Mouse (Mus musculus) cerebellum, postnatal 10 days (tissue): ENCODE results near the gene Dpy19l2.
"Not testable (repeated sequence)": the region's sequence is repeated elsewhere in the genome, so short reads cannot be mapped to it uniquely, and the experiment has no call there.

ENCODE experiments used
- DNase-seq, 2 experiments: peaks; one replicate each; pipeline ENCODE4 v3.0.0; 2021; ENCODE audit warnings: mixed read lengths in 2 of 2

Gene Dpy19l2

GRCm38 (mm10) chr9:24695700-24696404, at the start of gene Dpy19l2:
Gene Dpy19l2 (minus strand): TSS chr9:24696293.
- DNase-seq = peak; percentile 58 to 63

GRCm38 (mm10) chr9:24744958-24745357, 48.9 kb upstream of the Dpy19l2 start:
- DNase-seq = no peak

DNA sequence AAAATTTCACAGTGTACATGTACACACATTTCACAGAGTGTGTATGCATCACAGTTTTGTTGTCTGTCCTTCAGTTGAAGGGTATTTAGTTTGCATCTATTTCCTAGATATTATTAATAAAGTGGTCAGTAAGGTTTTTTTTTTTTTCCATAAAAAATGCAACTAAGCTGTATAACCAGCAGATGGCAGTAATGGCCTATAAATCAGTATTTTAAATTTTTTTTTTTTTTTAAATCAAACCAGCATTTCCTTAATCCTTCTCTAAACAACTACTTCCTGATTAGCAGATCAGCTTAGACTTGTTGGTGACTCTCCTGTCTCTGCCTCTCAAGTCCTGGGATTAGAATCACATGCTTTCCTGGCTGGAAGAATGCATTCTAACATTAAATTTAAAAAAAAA, 5.2 kb upstream of the Dpy19l2 start:
- DNase-seq = peak in 1 of 2 experiments; percentile 20

DNA sequence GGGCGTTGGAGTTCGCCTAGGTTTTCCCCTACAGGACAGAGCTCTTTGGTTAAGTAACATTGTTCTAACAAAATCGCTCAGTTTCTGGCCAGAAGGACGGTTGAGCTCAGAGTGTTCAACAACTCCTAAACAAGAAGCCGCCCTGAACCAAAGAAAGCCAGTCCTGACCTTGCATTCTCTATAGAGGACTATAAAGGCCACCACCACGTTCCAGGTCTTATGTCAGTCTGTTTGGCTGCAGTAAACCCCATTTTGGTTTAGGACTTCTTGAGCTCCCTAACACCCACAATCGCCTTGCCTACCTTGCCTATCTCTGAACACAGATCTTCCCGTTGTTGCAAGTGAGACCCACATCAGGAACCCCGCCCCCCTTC, 299 bp upstream of the Dpy19l2 start:
- DNase-seq = peak in 1 of 2 experiments; percentile 2

DNA sequence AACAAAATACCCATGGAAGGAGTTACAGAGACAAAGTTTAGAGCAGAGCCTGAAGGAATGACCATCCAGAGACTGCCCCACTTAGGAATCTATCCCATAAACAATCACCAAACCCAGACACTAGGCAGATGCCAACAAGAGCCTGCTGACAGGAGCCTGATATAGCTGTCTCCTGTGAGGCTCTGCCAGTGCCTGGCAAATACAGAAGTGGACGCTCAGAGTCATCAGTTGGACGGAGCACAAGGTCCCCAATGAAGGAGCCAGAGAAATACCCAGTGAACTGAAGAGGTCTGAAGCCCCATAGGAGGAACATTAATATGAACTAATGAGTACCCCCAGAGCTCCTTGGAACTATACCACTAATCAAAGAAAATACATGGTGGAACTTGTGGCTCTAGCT, 58.8 kb downstream of the Dpy19l2 start:
- DNase-seq = not testable (repeated sequence)

DNA sequence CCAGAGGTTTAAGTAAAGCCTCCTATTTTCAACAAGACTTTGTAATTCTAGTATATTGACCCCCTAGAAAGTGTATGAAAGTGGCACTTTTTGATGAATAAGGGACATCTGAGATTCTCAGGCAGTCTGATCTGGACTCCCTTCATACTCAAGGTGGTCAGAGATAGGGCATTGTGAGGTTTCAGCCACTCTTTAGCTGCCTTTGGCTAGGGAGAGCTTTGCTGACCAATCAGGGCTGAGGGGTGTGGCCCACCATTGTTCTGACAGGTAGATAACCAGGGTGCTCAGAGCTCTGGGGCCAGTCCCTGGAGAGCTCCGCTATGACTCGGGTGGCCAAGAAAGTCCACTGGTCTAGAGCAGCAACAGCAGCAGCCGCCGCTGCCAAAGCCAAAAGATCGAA, 71.2 kb downstream of the Dpy19l2 start, which contains the start of gene Cypt4:
Gene Cypt4, plus strand, starts transcription at position 301 of the 400 bp plus-strand sequence.
- no peak for DNase-seq

DNA sequence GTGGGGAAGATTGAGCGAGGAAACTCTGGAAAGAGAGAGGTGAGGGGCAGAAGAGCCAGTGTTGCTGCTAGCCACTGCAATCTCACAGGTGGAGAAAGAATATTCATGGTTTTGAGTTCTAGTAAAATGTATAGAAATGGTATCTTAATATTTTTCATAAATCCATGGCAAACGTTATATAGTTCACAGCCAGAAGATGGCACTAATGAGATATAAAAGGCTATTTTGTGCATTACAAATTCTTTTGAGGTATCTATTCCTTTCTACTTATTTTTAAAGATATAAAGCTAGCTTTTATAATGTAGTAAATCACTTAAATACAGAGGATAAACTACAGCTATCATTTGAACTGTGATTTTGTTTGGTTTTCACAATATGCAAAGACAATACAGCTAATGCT, 157.9 kb downstream of the Dpy19l2 start:
- DNase-seq = peak in 1 of 2 experiments; percentile 1

DNA sequence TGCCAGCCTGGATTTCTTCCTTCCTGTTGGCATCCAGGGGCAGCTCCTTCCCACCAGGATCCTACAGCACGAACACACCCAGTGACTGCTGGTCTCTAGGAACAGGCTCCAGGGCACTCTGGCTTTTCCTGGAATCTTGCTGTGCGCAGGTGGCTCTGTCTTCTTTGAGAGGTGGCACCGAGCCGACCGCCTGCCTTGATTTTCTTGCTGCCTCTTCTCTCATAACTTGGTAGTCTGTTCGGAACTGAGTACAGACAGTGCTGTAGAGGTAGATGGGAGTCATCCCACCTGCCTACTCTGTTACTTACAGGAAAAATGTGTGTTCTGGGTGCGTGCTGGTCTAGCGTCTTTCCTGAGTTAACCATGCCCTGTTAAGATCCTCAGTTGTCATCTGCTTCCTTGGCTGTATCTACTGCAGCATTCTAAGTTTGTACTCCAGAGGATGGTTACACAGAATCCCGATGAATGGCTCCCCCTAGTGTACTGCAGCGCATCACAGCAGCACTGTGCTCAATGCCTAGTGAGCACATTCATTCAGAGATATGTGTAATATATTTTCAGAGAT, 179.4 kb downstream of the Dpy19l2 start:
- DNase-seq = peak; percentile 89 to 91

DNA sequence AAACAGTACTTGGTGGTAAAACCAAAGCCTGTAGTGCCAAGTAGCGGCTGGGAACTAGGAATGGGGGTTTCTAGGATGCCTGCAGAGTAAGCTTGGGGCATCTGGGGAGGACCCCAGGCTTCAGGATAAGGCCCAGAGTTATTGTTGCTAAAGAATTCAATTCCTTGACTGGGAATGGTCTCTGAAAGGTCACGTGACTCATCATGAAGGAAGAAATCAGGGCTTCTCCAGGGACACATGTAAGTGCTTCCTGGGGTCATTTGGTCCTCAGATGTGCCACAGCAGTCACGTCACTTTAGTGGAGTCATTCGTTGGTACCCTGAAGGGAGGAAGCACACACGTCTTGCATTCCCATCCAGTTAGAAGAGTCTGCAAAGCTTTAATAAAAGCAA, 182.0 kb downstream of the Dpy19l2 start:
- no peak for DNase-seq

GRCm38 (mm10) chr9:24513290-24514077, 182.6 kb downstream of the Dpy19l2 start:
- no peak for DNase-seq

DNA sequence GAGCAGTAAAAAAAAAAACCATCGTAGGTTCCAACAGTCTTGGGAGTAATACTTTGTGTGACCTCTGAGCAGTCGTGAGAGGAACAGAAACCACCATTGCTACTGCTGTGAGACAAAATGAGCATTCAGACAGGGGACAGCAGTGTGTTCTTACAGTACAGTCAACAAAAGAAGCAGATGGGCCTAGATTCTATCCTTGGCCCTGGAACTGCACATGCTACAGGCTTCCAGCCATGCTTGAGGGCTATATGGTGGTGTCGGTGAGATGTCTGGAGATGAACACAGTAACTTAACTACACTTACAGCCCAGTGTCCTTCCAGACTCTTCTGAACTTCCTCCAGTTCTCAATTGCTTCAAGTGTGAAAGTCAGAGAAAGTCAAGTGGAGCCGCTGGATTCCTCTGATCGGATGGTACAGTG, 184.0 kb downstream of the Dpy19l2 start:
- no peak for DNase-seq

GRCm38 (mm10) chr9:24511371-24512120, 184.5 kb downstream of the Dpy19l2 start:
- DNase-seq = no peak

DNA sequence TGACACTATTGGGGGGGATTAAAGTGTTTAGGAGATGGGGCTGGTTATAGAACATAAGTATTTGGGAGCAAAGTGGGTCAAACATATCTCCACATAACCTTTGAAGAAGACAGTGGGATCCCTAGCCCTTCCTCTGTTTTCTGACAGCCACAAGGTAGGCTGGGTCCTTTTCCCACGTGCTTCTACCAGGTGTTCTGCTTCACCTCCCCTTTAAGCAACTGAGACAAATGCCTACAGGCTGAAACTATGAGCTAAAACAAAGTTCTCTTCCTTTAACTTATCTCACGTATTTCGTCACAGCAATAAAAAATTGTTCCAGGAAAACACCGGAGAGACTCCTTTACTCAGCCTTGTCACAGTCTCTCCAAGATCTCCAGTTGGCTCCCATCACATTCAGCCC, 187.2 kb downstream of the Dpy19l2 start:
- DNase-seq = no peak
